Mouse (Mus musculus) brain, adult 2 months (tissue): Measurements from ENCODE around the gene Ppan.

Source experiments
- DNase-seq: peaks from one replicate; pipeline ENCODE4 v3.0.0; 2011; ENCODE audit warnings: low read depth, low spot score

Ppan gene

GRCm38 (mm10) chr9:20923258-20923657 lies 35.3 kb downstream of the Ppan start:
- no peak for DNase-seq
